Mouse (Mus musculus) G1E (cell line): ENCODE results near the gene Kctd12b. TPM values are rescaled to one million over a fixed set of nuclear protein-coding genes. Genes with fewer than 3 reads are reported as not detected.
"Not testable (repeated sequence)": the region's sequence is repeated elsewhere in the genome, so short reads cannot be mapped to it uniquely, and the experiment has no call there.

Experiments
- ATAC-seq: 2 replicates; pipeline ENCODE4 v1.8.0; 2016; ENCODE audit warnings: mild to moderate bottlenecking; ENCODE audit not compliant: insufficient number of reproducible peaks, poor library complexity, low FRiP score, severe bottlenecking; ENCODE audit errors: extremely low read depth
- DNase-seq: peaks from one replicate; pipeline ENCODE4 v3.0.0; 2012; ENCODE audit warnings: low spot score
- H3K27me3 ChIP-seq: 2 replicates; pipeline ENCODE4 v1.6.1; 2012; ENCODE audit warnings: mild to moderate bottlenecking, low read length, inconsistent platforms; ENCODE audit not compliant: insufficient read depth
- H3K36me3 ChIP-seq: replicated peaks from 2 replicates; pipeline ENCODE3; 2012; ENCODE audit warnings: mild to moderate bottlenecking, inconsistent platforms
- H3K4me1 ChIP-seq: 2 replicates; pipeline ENCODE4 v1.6.1; 2012; ENCODE audit warnings: low read depth, low read length, inconsistent platforms, mixed read lengths; ENCODE audit not compliant: insufficient read depth
- H3K4me3 ChIP-seq: 2 replicates; pipeline ENCODE4 v1.5.1; 2012; ENCODE audit warnings: low read depth, mild to moderate bottlenecking, inconsistent platforms, low read length, moderate library complexity, mixed read lengths
- H3K9me3 ChIP-seq: replicated peaks from 2 replicates; pipeline ENCODE4 v1.6.1; 2012; ENCODE audit warnings: inconsistent platforms
- CTCF ChIP-seq: IDR thresholded peaks from 2 replicates; pipeline ENCODE4 v1.5.1; 2012; ENCODE audit warnings: low read depth, low read length, inconsistent platforms, mixed read lengths
- GATA1 ChIP-seq: IDR thresholded peaks from 2 replicates; pipeline ENCODE4 v1.6.1; 2012; ENCODE audit warnings: borderline replicate concordance, low read length, inconsistent platforms, mixed read lengths
- GATA2 ChIP-seq: IDR thresholded peaks from 2 replicates; pipeline ENCODE4 v1.6.1; 2012; ENCODE audit warnings: low read depth, low read length, inconsistent platforms, borderline replicate concordance
- POLR2AphosphoS5 ChIP-seq: IDR thresholded peaks from 2 replicates; pipeline ENCODE4 v1.6.1; 2012; ENCODE audit warnings: low read depth, low read length, inconsistent platforms; ENCODE audit not compliant: insufficient replicate concordance
- TAL1 ChIP-seq: conservative IDR thresholded peaks from 2 replicates; pipeline ENCODE4 v1.6.1; 2012; ENCODE audit warnings: low read depth, low read length, inconsistent platforms, mixed read lengths
- polyA plus RNA-seq: library from polyadenylated mRNA; stranded (reverse); fragments of >175 nt; gene quantifications from 2 replicates; pipeline ENCODE4 v1.2.3, GENCODE M21; 2012
- total RNA-seq, 2 experiments: library from RNA; stranded (forward) in 1 of 2; stranded (reverse) in 1 of 2; fragments of 200-1000 nt in 1 of 2; fragments of >200 nt in 1 of 2; fragmentation: Nextera tagmentation in 1 of 2; gene quantifications; 2 replicates each; pipeline ENCODE4 v1.2.3; 2014 to 2017

Gene Kctd12b
- total and polyA plus RNA-seq, 3 experiments: 0.11 TPM; not detected in 2

DNA sequence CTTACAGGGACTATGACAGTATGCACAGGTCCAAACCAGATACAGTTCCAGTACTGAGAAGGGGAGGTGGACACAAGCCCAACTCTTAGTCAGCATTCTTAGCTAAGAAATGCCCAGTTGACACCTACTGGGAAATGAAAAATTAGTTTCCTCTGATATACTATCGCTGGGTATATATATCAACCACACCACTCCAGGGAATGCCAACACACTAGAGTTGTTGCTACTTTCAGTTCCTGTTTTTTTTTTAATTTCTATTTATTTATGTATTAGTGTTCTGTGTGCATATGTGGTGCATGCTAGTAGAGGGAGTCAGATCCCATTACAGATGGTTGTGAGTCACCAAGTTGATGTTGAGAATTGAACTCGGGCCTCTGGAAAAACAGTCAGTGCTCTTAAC, 20.5 kb upstream of the Kctd12b start:
- Histone ChIP-seq H3K27me3 (no peaks in the 10 kb centered on the region), H3K9me3 (no peaks in the 10 kb centered on the region), H3K36me3 (no peaks in the 10 kb centered on the region), H3K4me1 (no peaks in the 10 kb centered on the region), H3K4me3 (no peak overlapping the region)
- TF ChIP-seq GATA2: no peak
- no peak for TF ChIP-seq TAL1
- no peak for TF ChIP-seq POLR2AphosphoS5
- no peak for TF ChIP-seq CTCF
- TF ChIP-seq GATA1: no peak
- no peak for ATAC-seq
- no peak for DNase-seq

DNA sequence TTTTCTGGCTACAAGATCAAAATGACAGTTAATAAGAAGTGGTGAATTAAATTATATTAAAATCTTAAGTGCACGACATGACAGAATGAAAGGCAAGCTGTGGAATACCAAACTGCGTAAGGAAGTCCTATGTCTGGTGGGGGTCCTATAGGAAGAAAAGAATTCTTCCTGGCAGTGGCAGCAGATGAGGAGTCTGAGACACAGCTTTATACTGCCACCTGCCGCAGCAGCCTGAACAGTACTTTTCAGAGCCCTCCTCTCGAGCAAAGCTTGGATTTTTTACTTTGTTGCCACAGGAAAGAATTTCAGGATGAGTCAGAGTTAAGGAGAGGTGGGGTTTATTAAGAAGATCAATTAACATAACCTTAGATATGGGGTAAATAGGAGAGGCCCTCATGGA, 11.5 kb upstream of the Kctd12b start:
- Histone ChIP-seq H3K36me3 (no peaks in the 10 kb centered on the region), H3K9me3 (no peaks in the 10 kb centered on the region), H3K4me1 (no peaks in the 10 kb centered on the region), H3K27me3 (no peaks in the 10 kb centered on the region), H3K4me3 (no peak overlapping the region)
- no peak for DNase-seq
- TF ChIP-seq CTCF: no peak
- no peak for TF ChIP-seq POLR2AphosphoS5
- TF ChIP-seq GATA1: no peak
- TF ChIP-seq TAL1: no peak
- no peak for TF ChIP-seq GATA2
- ATAC-seq: no peak

DNA sequence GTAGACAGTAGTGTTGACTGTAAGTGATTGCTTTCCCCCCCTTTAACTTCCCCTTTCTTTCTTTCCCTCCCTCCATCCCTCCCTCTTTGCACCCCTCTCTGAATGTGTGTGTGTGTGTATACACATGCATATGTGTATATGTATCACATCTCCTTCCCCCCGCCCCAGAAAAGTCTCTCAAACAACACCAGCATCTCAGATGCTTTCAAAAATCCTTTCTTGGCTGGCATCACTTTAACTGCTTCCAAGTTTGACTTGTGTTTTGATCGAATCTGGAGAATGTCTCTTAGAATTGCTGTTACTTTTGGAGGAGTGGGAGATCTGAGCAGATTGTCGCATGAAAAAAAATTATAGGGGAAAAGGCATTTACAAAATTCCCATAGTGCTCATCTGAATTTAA, 4.3 kb upstream of the Kctd12b start:
- no peak for TF ChIP-seq CTCF
- no peak for TF ChIP-seq GATA2
- no peak for TF ChIP-seq GATA1
- no peak for TF ChIP-seq TAL1
- no peak for TF ChIP-seq POLR2AphosphoS5
- no peak for ATAC-seq
- no peaks in the 10 kb centered on the region for H3K36me3 ChIP-seq

DNA sequence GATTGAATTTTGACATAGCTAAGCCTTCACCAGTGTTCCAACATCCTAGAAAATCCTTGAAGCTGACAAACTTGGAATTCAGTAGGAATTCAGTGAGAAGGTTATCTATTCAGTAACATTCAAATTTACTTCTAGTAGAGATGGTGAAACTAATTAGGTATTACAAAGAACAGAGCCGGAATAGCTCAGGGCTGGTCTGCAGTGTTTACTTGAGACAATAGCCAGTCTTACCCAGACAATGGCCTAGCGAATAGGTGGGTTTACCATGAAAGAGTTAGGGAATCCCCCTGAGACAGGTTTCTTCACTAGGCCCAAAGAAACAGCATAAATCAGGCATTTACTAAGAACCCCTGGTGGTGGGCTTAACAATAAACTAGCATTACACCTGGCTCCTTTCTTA, 28.0 kb downstream of the Kctd12b start:
- not testable (repeated sequence) for H3K36me3 ChIP-seq, H3K4me3 ChIP-seq, ATAC-seq, H3K27me3 ChIP-seq, DNase-seq, H3K9me3 ChIP-seq, H3K4me1 ChIP-seq

More for the DNA sequence above, 4.3 kb upstream of the Kctd12b start:
- Histone ChIP-seq H3K4me3 (no peak overlapping the region), H3K4me1 (no peaks in the 10 kb centered on the region), H3K27me3 (no peaks in the 10 kb centered on the region), H3K9me3 (no peaks in the 10 kb centered on the region)
- no peak for DNase-seq

DNA sequence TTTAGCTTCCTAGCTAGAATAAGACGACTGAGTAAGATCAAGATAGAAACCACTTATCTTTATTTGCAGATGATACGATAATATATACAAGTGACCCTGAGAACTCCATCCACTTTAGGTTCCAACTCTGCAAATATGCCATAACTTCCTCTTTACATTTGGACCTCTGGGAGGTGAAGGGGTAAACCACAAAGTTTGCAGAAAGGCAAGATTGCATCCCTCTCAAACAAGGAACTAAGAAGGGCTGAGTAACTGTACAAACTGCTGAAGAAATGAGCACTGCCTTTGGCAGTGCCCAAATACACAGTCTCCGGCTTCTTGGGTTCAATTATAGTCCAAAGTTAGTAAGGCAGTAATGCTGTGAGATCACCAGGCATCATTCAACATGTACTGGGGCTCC, 31.3 kb downstream of the Kctd12b start:
- H3K27me3 ChIP-seq: no peaks in the 10 kb centered on the region
- H3K4me1 ChIP-seq: no peaks in the 10 kb centered on the region
- DNase-seq (no peak), ATAC-seq (no peak)
- H3K4me3 ChIP-seq: no peak overlapping the region
- H3K36me3 ChIP-seq: no peaks in the 10 kb centered on the region
- TF ChIP-seq GATA2 (no peak), CTCF (no peak), TAL1 (no peak)
- H3K9me3 ChIP-seq: no peaks in the 10 kb centered on the region

DNA sequence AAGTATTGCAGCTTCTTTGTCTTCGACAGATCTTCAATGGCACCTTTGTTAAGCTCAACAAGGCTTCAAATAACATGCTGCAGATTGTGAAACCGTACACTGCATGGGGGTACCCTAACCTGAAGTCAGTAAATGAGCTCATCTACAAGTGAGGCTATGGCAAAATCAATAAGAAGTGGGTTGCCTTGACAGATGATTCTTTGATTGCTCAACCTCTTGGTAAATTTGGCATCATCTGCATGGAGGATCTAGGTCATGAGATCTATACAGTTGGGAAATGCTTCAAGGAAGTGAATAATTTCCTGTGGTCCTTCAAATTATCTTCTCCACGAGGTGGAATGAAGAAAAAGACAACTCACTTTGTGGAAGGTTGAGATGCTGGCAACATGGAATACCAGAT, 39.2 kb downstream of the Kctd12b start:
- H3K4me1 ChIP-seq: no peaks in the 10 kb centered on the region
- no peaks in the 10 kb centered on the region for H3K9me3 ChIP-seq
- no peaks in the 10 kb centered on the region for H3K27me3 ChIP-seq
- no peak for TF ChIP-seq CTCF
- no peak for TF ChIP-seq TAL1
- TF ChIP-seq GATA1: no peak
- no peak for TF ChIP-seq POLR2AphosphoS5
- no peak for TF ChIP-seq GATA2
- no peaks in the 10 kb centered on the region for H3K36me3 ChIP-seq
- DNase-seq (no peak), ATAC-seq (no peak)
- no peak overlapping the region for H3K4me3 ChIP-seq

DNA sequence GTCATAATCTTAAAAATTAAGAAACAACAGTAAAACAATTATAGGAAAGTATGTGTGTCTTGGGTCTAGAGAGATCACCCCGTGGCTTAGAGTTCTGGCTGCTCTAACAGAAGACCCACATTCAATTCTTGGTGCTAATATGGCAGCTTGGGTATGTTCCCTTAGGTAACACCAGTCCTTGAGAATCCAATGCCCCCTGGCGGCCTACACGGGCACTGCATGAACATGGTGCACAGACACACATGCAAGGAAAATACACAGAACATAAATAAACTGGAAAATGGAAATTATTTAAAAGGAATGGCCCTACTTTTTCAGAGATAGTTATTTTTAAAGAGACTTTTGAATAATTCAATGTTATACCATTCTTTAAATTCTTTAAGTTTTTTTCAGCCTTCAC, 55.6 kb downstream of the Kctd12b start:
- DNase-seq: no peak
- H3K4me1 ChIP-seq: no peaks in the 10 kb centered on the region
- H3K36me3 ChIP-seq: no peaks in the 10 kb centered on the region
- H3K27me3 ChIP-seq: no peaks in the 10 kb centered on the region
- H3K4me3 ChIP-seq: no peak overlapping the region
- ATAC-seq: no peak
- TF ChIP-seq GATA2 (no peak), POLR2AphosphoS5 (no peak), CTCF (no peak), GATA1 (no peak), TAL1 (no peak)
- no peaks in the 10 kb centered on the region for H3K9me3 ChIP-seq
